Mouse (Mus musculus) cerebellum, postnatal 14 days (tissue): ENCODE data around the gene Cdc14b.
"Not testable (repeated sequence)": the region's sequence is repeated elsewhere in the genome, so short reads cannot be mapped to it uniquely, and the experiment has no call there.

ENCODE experiments used
- DNase-seq, 2 experiments: peaks; one replicate each; pipeline ENCODE4 v3.0.0; 2021; ENCODE audit warnings: mixed read lengths in 2 of 2

Cdc14b gene

DNA sequence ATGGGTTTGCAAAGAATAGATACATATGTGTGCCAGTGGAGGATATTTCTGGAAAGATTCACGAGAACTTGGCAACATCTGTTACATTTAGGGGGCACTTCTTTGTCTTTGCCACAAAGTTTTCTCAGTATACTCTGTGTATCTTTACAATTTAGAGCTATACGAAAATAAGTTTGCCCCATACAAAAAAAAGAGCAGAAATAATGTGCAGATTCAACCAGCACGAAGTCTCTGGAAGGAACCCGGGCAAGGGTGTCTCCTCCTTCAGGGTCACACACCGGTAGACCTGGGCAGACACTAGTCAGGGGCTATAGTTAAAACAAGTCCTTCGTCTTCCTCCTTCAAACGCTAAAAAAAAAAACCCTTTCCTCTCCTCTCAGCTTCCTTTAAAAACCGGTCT, 1.7 kb downstream of the Cdc14b start:
- DNase-seq, result no peak

DNA sequence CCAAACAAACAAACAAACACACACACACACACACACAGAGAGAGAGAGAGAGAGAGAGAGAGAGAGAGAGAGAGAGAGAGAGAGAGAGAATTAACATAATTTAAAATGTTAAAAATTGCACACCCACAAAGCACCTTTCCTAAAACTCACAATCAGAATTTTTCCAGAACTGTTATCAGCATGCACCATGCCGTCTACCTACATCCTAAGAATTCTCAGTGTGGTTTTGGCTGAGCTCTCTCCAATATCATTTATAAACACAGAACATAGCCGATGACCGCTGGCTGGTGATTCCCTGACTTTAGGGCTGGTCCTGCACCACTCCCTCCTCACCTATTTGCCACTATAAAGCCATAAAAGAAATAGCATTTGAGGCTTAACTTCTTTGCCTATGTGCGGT, 6.7 kb downstream of the Cdc14b start:
- no peak for DNase-seq

DNA sequence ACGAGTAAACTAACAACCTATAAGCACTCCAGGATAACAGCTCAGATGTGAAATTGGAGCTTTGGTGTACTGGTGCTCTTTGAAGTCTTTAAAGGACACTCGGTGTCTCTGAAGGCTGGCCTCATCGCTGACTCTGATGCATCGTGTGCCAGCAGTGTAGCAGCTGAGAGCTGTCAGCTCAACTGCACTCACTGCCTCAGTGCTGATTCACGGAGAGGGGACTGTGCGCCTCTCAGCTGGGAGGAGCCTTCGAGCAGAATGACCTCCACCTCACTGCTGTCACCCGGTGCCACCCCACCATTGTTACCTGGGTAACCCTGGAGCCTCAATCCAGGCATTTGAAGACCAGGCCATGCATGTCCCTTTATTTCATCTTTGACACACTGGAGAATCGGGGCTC, 7.9 kb downstream of the Cdc14b start:
- no peak for DNase-seq

DNA sequence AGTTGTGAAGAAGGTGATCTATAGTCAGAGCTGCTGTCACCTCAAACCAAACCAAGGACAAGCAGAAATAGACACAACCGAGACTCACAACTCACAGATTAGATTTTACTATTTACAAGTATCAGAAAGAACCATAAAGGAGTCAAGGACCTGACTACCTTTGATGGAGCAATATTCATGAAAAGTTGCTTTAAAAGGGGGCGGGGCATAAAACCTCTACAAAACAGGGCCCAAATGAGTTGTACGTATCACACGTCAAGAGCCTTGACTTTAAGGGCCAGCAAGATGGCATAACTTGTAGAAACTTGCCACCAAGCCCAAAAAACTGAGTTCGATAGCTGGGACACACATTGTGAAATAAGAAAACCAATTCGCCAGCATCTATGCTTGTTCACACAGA, 10.5 kb downstream of the Cdc14b start:
- DNase-seq, result no peak

DNA sequence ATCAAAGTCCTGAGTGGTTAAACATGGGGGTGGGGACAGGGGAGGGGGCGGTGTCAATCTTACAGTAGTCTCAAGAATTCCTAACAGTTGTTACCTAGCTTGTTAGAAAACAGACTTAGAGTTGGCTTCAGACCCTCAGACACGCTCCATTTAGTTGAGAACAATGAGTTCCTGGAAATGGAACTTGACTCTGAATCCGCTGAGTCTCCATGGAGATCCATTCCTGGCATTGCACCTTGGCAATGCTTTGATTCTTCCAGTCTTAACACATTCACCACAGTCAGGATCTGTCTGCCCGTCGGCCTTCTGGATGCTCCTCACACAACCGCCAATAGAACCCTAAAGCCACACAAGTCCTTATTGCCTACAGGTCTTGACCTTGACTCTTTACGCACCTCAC, 15.2 kb downstream of the Cdc14b start:
- DNase-seq, result peak in 1 of 2 experiments; percentile 41

DNA sequence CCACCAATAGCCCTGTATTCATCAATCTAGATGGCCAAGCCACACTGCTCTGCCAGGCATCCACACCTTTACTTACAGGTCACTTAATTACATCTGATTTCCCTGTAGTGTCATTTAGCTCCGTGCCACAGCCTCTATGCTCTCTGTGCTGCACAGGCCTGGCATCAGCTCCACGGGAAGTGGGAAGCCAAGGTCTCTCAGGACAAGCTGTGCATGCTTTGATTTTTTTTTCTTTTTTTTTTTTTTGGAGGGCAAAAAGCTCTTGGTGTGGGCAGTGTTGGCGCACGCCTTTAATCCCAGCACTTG, 16.6 kb downstream of the Cdc14b start:
- peak in 1 of 2 experiments; percentile 64 for DNase-seq

DNA sequence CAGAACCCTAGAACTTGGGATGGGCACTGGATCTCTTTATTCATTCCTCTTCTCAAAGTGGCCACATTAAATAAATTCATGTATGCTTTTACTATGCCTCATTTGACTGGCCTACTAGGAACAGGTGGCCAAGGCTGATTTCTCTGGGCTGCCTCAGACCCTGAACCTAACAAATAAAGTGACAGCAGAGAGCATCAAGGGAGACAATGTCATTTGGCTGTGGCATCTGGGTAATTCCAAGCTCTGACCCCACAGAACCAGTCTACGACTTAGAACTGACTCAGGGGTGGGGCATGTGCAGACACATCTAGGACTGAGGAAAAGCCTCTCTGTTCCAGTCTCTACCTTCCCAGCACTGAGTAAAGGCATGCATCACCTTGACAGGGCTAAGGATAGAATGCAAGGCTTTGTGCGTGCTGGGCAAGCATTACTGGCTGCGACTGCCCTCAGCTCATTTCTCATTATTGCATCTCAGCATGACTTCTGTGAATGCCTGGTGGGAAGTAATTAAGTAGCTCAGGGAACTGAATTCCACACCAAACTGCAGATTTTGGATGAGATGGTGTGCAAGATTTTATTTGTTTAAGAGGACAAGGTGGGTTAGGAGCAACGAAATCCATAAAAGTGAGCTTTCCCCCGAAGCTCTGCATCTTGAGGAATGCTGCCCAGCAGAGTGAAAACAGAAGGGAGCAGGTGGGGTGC, 17.1 kb downstream of the Cdc14b start:
- DNase-seq, result peak; percentile 29 to 73

DNA sequence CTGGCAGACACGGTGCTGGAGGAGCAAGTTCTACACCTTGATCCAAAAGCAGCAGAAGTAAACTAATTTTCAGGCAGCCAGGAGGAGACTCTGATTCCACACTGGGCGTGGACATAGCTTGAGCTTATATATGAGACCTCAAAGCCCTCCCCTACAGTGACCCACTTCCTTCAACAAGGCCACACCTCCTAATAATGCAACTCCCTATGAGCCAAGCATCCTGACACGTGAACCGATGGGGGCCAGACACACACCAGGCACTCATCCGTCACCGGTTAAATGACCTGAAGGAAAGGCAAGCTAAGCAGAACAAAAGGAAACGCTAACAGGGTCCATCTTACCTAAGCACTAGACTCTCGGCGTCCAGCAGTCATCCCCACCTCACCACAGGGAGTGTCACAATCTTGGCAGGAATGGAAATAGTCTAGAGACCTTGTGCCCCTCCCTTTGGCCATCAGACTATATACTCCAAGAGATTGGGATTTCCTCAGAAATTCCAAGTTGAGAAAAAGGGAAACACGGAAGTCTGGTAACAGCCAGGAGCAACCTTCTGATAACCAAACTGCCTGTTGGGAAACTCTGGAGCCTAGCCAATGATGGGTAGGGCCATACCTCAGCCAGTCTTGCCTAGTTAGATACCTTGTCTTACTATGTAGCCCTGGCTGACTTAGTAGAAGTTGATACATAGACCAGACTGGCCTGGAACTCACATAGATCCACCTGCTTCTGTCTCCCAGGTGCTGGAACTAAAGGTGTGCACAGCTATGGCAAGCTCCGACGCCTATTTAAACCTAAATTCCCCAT, 17.9 kb downstream of the Cdc14b start:
- DNase-seq, result peak in 1 of 2 experiments; percentile 39

DNA sequence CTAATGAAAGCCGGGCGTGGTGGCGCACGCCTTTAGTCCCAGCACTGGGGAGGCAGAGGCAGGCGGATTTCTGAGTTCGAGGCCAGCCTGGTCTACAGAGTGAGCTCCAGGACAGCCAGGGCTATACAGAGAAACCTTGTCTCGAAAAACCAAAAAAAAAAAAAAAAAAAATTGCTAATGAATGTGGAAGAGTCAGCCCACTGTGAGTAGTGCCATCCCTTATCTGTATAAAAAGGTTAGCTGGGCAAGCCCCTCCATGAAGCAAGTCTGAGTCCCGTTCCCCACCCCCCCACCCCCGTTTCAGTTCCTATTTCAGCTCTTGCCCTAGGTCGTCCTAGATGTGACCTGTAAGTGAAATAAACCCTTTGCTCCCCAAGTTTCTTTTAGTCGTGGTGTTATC, 20.9 kb downstream of the Cdc14b start:
- DNase-seq, result not testable (repeated sequence)

DNA sequence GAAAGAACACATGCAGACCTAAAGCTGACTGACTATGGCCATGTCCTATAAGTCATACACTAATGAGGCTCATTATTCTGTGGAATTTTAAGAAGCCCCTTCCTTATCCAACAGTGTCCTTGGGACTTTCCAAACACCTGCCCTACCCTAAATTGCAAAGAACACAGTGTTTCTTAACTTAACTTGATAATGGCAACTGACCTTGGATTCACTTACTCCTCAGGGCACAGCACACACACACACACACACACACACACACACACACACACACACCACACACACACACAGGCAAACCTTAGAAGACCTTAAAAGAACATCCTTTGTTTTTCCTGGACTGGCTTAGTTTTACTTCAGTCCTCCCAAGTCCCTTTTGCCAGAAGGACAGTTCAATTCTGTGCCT, 21.4 kb downstream of the Cdc14b start:
- no peak for DNase-seq

DNA sequence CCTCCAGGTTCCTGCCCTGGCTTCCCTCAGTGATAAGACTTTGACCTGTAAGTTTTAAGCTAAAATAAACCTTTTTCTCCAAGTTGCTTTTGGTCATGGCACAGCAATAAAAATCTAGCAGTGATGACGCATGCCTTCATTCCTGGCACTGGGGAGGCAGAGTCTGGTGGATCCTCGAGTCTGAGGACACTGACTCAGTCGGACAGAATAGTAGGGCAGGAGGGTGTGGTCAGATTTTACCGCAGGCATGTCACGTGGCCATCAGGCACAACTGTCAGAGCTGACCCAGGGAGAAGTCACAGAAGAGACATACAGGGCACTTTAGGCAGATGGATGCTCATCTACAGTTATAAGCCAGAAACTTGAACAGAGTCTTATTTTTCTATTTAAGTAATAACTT, 22.9 kb downstream of the Cdc14b start:
- no peak for DNase-seq

DNA sequence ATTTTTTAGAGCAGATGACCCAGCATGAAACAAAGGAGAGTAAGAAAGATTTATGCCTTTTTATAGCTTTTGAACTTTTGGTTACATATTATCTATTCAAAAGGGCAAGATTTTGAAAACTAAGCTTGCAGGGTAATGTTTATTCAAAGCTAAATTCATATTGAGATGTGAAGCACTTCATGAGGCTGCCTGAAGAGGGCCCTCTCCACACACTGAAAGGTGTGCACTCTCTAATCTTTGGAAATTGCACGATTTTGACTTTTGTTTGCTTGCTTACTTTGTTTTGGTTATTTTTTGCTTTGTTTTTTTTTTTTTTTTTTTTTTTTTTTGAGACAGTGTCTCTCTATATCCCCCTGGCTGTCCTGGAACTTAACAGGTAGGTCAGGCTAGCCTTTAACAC, 24.7 kb downstream of the Cdc14b start:
- DNase-seq, result peak; percentile 46 to 65

DNA sequence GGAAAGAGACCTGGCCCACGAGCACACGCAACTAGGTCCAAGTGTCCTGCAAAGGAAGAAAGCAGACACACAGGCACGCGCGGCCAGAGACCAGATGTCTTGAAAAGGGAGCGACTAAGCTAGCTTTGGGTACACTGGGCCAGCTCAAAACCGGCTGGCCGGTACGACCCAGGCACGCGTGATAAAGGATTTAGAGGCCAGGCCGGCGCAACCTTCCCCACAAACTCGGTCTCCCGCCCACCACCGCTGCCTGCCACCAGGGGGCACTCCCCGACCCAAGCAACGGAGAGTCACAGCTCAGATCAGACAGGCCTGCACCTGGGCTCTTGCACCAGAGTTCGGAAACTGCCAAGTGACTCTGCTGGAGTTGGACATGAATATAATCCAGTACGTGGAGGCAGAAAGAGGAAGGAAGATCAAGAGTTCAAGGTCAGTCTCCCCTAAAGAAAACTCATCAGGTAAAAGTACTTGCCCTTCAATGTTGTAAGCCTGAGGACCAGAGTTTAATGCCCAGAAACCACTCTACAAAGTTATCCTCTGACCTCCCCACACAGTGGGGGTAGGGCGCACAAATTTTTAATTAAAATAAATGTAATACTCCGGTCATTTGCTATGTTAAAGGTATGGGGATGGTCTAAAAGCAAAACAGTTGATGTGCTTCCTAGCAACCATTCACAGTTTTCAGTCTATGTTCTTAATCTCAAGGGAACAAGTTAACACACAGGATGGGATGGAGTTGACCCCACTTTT, 26.1 kb downstream of the Cdc14b start:
- DNase-seq, result peak; percentile 90 to 93

DNA sequence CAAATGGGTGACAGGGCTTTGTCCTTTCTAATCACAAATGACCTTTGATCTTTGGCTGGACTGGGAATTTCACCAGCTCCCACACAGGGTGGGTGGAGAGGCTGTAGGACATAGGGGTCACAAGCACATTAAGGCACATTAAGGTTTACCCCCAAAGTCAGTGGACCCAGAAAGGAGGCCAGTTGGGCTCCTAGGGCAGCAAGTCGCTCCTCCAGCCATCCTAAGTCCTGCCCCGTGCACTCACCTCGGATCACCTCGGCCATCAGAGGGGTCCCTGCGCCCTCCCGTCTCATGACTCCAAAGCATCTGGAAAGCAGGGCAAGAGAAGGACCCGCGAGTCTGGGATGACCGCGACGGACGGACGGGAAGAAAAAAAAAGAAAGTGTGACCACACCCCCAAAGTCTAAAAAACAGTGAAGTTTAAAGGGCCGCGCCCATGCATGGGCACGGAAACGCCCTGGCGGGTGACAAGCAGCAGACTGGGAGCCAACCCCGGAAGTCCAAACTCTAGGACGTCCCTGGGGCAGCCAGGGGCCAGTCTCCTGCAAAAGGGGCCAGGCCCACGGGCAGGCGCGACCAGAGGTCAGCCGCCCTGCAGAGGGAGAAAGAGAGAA, 26.8 kb downstream of the Cdc14b start:
- peak in 1 of 2 experiments; percentile 9 for DNase-seq

DNA sequence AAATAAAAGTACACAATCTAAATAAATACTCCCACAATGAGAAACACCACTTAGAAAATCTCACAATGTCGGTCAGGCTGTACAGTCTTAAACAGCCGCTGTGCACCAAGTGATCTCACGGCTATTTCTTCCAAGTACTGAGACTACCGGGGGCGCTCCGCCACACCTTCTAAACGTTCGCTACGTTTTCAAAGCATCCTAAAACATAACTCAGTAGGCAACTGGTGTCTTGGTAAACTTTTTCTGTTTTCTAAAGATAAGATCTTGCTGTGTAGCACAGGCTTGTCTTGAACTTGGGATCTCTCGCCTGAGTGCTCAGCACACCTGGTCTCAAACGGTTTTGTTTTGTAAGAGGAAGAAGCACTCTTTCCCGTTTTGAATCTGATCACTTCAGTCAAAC, 29.0 kb downstream of the Cdc14b start:
- no peak for DNase-seq

DNA sequence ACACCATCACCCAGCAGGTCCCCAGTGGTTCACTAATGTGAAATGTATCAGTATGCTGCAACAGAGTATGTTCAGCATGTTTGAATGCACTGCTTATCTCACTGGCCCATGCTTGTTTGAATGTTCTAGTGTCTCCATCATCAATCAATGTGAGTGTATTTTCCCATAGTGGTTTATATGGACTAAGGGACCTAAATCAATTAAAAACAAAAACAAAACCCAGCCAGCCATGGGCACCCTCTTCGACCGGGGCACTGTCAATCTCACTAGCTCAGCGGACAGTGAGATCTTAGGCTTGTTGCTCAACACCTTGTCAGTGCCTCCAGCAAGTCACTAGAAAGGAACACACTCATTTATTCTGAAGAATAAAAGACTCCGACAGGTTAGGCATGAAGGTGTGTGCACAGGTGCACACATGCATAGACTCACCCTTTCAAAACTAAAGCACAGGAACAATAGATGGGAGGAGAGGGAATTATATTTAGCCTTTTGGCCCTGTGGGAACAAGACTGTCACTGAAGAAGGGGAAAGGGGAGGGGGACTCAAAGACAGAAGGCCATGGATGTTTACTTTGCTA, 30.3 kb downstream of the Cdc14b start:
- no peak for DNase-seq

DNA sequence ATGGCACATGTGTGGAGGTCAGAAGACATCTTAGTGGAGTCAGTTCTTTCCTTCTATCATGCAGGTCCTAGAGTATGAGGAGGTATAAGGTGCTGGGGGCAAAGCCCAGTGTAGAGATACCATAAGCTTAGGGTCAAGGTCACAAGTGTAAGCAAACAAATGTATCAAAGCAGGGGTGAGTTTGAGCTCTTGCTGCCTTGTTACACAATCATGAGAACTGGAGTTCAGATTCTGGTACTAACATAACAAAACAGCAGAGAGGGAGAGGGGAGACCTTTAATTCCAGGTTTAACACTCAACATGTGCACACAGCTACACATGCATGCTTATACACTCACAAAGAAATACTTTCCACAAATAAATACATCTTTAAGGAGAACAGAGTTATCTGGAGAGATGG, 32.4 kb downstream of the Cdc14b start:
- DNase-seq, result no peak

DNA sequence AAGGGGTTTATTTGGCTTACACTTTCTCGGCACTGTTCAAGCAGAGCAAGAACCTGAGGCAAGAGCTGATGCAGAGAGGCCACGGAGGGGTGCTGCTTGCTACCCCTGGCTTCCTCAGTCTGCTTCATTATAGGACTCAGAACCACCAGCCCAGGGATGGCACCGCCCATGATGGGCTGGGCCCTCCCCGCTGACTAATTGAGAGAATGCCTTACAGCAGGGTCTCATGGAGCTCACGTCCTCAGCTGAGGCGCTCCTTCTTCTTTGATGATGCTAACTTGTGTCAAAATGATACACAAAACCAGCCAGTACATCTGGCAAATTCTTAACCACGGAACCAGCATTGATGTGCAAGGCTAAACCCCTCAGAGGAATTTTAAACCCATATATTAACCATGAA, 34.5 kb downstream of the Cdc14b start:
- DNase-seq, result no peak

DNA sequence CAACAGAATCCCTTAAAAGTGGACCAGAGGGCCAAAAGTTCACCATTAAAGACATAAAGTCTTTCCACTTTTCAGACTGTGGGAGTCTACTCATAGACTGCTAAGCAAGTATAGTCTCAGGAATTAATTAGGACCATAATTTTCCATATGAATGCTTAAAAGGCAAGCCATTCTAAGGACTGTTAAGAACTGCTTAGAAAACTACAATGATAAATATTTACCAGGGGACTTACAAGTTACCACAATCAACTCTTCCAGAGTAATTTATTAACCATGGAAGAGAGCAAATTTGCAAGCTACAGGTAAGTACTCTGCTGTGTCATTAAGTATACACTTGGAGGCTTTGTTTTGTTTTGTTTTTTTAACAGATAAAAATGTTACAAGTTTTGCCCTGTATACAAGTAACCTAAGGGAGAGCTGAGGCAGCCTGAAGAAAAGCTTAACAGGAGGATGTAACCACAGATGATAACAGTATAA, 37.4 kb downstream of the Cdc14b start:
- no peak for DNase-seq

DNA sequence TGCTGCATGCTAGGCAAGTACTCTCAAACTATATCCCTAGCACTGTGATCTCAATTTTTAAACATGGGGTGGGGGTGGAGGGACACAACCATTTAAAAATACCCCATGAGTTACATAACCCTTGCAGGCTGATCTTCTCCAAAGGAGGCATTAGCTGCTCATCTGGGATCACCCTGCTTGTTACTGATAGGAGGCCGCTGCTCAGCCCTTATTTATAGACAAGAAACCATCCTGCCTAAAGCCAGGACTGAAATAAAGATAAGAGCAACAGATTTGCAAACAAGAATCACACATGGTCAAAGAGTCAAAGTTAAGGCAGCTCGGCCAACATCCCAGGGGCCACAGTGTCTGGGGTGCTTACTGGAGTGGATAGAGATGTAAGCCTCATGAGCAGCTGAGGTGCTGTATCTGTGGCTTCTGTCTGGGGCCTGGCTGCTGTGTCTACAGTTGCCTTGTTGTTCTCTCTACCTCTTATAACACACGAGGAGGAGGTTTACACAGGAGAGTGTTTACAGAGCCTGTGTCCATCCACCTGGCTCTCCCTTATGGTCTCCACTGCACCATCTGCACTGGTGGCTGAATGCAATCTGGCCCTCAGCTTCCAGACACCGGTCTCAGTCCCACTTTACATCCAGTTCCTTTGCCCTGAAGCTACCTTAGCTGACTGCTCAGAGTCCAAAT, 38.0 kb downstream of the Cdc14b start:
- DNase-seq, result peak; percentile 21 to 42

DNA sequence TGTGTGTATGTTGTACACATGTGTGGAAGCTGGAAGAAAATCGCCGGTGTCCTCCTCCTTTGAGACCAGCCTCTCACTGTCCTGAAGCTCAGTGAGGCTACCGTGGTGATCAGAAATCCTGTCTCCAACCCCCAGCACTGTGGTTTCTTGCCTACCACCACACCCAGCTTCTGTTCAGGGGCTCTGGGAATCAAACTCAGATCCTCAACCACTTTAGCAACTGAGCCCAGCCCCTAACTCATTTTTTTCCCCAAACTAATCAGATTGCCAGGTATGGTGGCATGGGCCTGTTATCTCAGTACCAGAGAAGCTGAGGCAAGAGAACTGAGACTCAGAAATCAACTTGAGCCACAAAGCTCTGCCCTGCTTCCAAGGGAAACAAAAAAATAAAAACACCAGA, 39.3 kb downstream of the Cdc14b start:
- DNase-seq, result no peak

DNA sequence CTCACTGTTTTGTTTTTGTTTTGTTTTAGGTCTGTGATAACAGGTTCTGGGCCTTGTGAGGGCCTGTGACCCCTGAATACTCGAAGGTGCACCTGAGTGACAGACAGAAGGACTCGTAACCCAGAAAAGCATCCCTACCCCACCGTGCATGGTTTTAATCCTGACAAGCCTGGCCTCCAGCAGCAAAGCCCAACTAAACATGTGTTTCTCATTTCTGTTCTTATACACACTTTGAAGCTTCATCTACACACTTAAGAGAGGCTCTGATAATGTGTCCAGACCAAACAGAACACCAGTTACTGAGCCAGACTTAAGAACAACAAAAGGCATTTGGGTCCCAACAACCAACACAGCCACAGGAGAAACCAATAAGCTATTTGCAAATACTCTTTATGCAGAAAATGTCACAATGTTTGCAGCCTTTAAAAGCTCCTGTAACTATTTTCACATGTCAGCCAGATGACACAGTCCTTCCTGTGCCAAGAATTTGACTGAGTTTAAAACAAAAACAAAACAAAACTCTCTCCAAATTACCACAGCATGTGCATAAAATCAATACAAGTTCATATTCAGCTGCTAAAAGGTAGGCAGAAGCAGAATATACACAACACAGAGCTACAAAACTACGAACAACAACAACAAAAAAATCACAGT, 39.9 kb downstream of the Cdc14b start:
- no peak for DNase-seq
